Mouse (Mus musculus) limb, embryonic 13.5 days (tissue): ENCODE data around the gene Ppm1m. TPM values are rescaled to one million over a fixed set of nuclear protein-coding genes. Genes with fewer than 3 reads are reported as not detected.

Experiments
- ATAC-seq: fragments of 200-750 bp; cut with Nextera tagmentation; 2 replicates; pipeline ENCODE4 v1.8.0; 2017; ENCODE audit warnings: low read depth, moderate number of reproducible peaks, moderate TSS enrichment; ENCODE audit not compliant: low FRiP score
- H3K27ac ChIP-seq: fragments of 300-500 bp; sonication (generic); 2 replicates; pipeline ENCODE4 v1.5.1; 2015; ENCODE audit warnings: inconsistent platforms, mild to moderate bottlenecking, moderate library complexity
- H3K27me3 ChIP-seq: fragments of 300-500 bp; sonication (generic); 2 replicates; pipeline ENCODE4 v1.6.1; 2015; ENCODE audit warnings: mild to moderate bottlenecking, inconsistent platforms
- H3K36me3 ChIP-seq: fragments of 300-500 bp; sonication (generic); 2 replicates; pipeline ENCODE4 v1.6.1; 2015; ENCODE audit warnings: inconsistent platforms, mild to moderate bottlenecking, moderate library complexity
- H3K4me1 ChIP-seq: fragments of 300-500 bp; sonication (generic); 2 replicates; pipeline ENCODE4 v1.6.1; 2015; ENCODE audit warnings: inconsistent platforms
- H3K4me2 ChIP-seq: fragments of 300-500 bp; sonication (generic); replicated peaks from 2 replicates; pipeline ENCODE4 v1.6.1; 2015; ENCODE audit warnings: inconsistent platforms, mild to moderate bottlenecking, moderate library complexity
- H3K4me3 ChIP-seq: fragments of 300-500 bp; sonication (generic); 2 replicates; pipeline ENCODE4 v1.5.1; 2015; ENCODE audit warnings: moderate library complexity, mild to moderate bottlenecking, inconsistent platforms
- H3K9ac ChIP-seq: fragments of 300-500 bp; sonication (generic); 2 replicates; pipeline ENCODE4 v1.6.1; 2015; ENCODE audit warnings: mild to moderate bottlenecking, inconsistent platforms
- H3K9me3 ChIP-seq: fragments of 300-500 bp; sonication (generic); 2 replicates; pipeline ENCODE4 v1.6.1; 2016; ENCODE audit warnings: inconsistent platforms
- WGBS: fragments of 180-500 bp; shearing (Covaris S2); methylation state at CpG from one replicate; pipeline ENCODE4 v1.1.7; 2015; 5-methylcytosine and 5-hydroxymethylcytosine counted together
- polyA plus RNA-seq: library from polyadenylated mRNA; unstranded; fragments of >200 nt; fragmentation: Nextera tagmentation; extraction: Ambion mirVana; gene quantifications from 2 replicates; pipeline ENCODE4 v1.2.1, GENCODE M21; 2015

Ppm1m gene
- polyA plus RNA-seq, 1 experiment from 2014 or later: 57.0 TPM

DNA sequence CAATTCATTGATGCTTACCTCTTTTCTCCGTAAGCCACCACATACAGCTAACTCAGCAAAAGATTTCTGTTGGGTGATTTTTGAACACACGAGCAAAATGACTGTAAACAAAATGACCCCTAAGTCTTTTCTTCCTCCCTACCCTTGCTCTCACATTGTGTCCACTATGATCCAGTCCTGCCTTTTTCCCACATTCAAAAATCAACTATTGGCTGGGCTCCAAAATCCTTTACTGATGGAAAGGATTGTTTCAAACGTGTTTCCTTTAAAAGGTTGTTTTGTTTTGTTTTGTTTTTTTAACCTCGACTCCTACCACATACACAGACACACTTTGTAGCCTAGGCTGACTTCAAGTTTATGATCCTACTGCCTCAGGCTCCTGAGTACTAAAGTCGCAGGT is 39.1 kb downstream of the Ppm1m start:
- Histone ChIP-seq H3K9ac (peak overlapping the region; percentile 73), H3K36me3 (no peaks in the 10 kb centered on the region), H3K9me3 (no peaks in the 10 kb centered on the region), H3K4me3 (peak overlapping the region; percentile 61), H3K4me1 (0 out of 2 replicates have a peak, but pooled peaks cover 3% of the 10 kb centered on the region), H3K27ac (peak overlapping the region; percentile 91), H3K27me3 (peaks cover 6% of the 10 kb centered on the region), H3K4me2 (peak overlapping the region; percentile 68)
- ATAC-seq: no peak
- WGBS: 31% methylated on average over 5 of the region's 5 CpGs

DNA sequence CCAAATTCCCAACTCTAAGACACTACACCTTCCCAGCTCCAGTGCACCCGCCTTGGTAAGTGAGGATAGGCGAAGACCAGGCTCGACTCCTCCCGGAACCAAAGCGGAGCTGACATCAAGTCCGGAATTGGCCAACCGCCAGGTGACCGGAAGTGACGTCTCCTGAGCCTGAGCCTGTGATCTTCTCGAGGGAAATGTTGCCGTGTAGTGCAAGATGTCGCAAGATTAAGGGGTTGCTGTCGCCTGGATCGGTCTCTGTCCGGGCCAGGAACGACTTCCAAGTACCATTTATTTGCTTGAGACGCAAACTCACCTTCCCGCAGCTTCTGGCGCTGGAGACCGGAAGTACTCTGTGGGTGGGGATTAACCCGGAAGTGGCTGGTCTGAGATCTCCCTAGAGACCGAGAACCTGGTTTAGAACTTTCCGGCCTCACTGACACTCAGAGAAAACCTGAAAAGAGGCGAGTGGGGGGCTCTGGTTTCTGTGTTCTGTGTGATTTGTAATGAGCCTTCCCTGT is 39.7 kb downstream of the Ppm1m start:
- ATAC-seq: peak; percentile 78
- Histone ChIP-seq H3K9me3 (no peaks in the 10 kb centered on the region), H3K4me3 (peak overlapping the region; percentile 61), H3K4me1 (0 out of 2 replicates have a peak, but pooled peaks cover 3% of the 10 kb centered on the region), H3K9ac (peak overlapping the region; percentile 73), H3K27me3 (peaks cover 9% of the 10 kb centered on the region), H3K27ac (peak overlapping the region; percentile 91), H3K4me2 (peak overlapping the region; percentile 68), H3K36me3 (no peaks in the 10 kb centered on the region)
- WGBS: 2% methylated on average over 24 of the region's 24 CpGs

DNA sequence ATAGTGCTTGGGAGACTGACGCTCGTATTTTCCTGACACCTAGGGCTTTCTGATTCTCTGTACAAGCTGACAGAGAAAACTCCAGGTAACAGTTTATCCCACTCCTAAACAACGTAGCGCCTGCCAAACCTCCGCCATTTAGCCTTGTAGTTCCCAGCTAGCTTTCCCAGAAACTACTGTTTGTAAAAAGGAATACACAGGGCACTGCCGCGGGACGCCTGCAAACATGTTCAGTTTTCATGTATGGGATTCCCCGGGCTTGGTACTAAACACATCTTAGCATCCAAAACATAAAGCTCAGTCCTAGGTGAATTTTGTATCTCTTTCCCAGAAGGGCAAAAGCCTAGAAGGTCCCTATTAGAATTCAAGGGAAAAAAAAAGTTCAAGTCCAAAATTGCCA is 40.3 kb downstream of the Ppm1m start:
- peak overlapping the region; percentile 61 for H3K4me3 ChIP-seq
- WGBS: 84% methylated on average over 9 of the region's 9 CpGs

DNA sequence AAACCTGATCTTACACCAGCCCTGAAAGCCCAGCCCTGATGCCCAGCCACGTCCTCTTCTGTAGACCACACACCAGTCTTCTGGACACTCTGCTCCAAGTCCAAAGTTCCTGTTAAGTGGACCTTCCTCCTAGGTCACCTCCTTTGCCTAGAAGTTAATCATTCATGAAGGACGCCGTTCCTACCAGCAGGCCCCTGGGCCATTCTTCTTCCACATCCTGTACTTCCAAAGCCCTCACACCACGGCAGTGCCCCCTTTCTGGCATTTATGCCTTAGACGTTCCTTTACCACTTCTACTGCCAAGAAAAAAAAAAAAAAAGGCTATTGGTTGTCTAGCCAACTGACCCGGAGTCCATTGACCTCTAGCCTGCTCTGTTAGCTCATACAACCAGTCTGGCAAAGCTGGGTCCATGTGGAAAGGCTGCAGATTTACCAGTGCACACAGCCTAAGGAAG is 41.5 kb downstream of the Ppm1m start, which contains the start of gene Glyctk:
TSS of gene Glyctk (minus strand) at position 102 of the 455 bp plus-strand sequence.
- Histone ChIP-seq H3K4me2 (no peak within 1 kb of the TSS), H3K4me3 (no peak within 1 kb of the TSS), H3K9ac (no peak within 1 kb of the TSS), H3K27me3 (peaks cover 13% of the 10 kb centered on the region), H3K27ac (no peak within 1 kb of the TSS), H3K36me3 (no peaks in the 10 kb centered on the region), H3K4me1 (0 out of 2 replicates have a peak, but pooled peaks cover 3% of the 10 kb centered on the region), H3K9me3 (no peaks in the 10 kb centered on the region)
- WGBS: 79% methylated on average over 6 of the region's 6 CpGs
- ATAC-seq: no peak

More for the DNA sequence above, 40.3 kb downstream of the Ppm1m start:
- Histone ChIP-seq H3K36me3 (no peaks in the 10 kb centered on the region), H3K27me3 (peaks cover 9% of the 10 kb centered on the region), H3K9me3 (no peaks in the 10 kb centered on the region), H3K9ac (no peak overlapping the region), H3K4me1 (0 out of 2 replicates have a peak, but pooled peaks cover 3% of the 10 kb centered on the region), H3K27ac (no peak overlapping the region), H3K4me2 (peak overlapping the region; percentile 68)
- no peak for ATAC-seq

DNA sequence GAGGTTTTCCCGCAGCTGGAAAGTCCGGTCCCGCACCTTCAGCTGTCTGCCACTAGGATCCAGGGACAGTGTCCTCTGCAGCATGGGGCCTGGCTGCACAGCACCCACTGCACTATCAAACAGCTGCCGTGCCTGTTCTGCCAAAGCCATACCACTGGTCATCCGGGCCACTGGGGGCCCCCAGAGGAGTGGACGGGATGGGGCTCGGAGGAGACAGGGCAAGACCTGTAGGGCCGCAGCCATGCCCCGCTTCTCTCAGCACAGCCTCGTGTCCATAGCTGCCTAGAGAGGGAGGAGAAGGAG is 42.0 kb downstream of the Ppm1m start:
- WGBS: 86% methylated on average over 10 of the region's 10 CpGs
- Histone ChIP-seq H3K4me1 (0 out of 2 replicates have a peak, but pooled peaks cover 3% of the 10 kb centered on the region), H3K36me3 (no peaks in the 10 kb centered on the region), H3K4me2 (no peak overlapping the region), H3K27ac (no peak overlapping the region), H3K4me3 (no peak overlapping the region), H3K9ac (no peak overlapping the region), H3K9me3 (no peaks in the 10 kb centered on the region), H3K27me3 (peaks cover 13% of the 10 kb centered on the region)
- ATAC-seq: no peak

DNA sequence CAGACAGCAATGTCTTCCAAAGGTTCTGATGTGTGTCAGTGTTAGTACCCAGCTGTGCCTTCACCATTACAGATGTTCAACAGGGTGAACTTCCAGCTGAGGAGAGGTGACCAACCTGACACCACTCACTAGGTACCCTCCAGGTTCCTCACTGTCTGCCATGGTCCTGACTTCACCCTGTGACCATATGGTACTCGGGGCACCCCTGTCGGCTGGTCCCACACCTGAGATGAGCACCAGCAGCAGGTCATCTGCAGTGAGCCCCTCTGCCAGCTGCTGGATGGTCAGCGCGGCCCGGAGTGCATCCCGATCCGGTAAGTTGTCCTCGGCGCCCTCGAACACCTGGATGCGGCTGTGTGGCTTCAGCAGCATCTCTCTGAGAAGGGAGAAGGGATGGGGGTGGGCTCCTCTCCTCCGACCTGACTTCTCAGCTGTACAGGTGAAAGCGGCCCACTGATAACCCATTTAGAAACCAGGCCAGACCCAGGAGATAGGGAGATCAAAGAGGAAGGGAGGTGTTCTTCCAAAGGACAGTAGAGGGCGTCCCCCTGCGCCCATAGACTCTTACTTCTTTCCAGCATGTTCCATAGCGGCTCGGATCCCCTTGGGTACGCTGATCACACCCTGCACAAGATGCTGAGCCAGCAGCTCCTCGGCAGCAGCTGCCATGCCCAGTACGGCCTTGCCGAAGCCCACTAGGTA is 42.5 kb downstream of the Ppm1m start:
- Histone ChIP-seq H3K4me3 (no peak overlapping the region), H3K36me3 (no peaks in the 10 kb centered on the region), H3K9ac (no peak overlapping the region), H3K27me3 (peaks cover 17% of the 10 kb centered on the region), H3K27ac (no peak overlapping the region), H3K4me1 (0 out of 2 replicates have a peak, but pooled peaks cover 3% of the 10 kb centered on the region), H3K4me2 (no peak overlapping the region), H3K9me3 (no peaks in the 10 kb centered on the region)
- ATAC-seq: no peak
- 79% methylated on average over 21 of the region's 21 CpGs for WGBS

DNA sequence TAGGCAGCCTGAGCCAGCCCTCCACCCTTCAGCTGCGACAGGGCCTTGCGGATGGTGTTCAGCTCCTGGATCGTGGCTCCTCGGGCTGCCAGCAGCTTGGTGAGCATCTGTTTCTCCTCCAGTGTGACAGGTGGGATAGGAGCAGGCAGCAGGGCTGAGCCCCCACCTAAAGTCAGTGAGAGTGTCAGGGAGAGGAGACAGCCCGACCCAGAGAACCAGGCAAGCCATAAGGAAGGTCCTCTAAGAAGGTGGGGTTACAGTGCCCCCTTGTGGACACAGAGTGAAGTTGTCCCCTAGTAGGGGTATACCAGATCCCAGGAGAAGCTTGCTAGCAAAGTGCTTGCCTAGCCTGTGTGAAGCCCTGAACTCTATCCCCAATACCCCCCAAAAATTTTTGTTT is 43.1 kb downstream of the Ppm1m start:
- Histone ChIP-seq H3K4me3 (no peak overlapping the region), H3K4me2 (no peak overlapping the region), H3K27me3 (peaks cover 17% of the 10 kb centered on the region), H3K36me3 (no peaks in the 10 kb centered on the region), H3K9me3 (no peaks in the 10 kb centered on the region), H3K9ac (no peak overlapping the region), H3K27ac (no peak overlapping the region), H3K4me1 (0 out of 2 replicates have a peak, but pooled peaks cover 3% of the 10 kb centered on the region)
- WGBS: 63% methylated on average over 5 of the region's 5 CpGs
- no peak for ATAC-seq

DNA sequence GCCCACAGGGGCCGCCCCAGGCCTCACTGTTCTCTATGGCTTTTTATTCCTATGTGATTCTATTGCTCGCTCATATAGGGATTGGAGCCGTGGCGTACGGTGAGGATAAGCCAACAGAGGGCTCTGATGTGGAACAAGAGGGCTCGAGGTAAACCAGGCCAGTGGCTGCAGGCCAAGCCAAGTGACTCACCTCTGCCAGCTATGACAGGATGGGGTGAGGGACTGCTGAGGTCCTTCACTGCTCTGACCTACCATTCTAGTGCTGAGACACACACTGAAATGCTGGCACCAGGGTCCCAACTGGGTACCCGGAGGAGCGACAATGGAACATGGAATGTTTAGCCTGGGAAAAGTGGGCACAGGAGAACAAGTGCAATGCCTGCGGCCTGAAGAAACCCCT is 45.4 kb downstream of the Ppm1m start:
- no peak for ATAC-seq
- Histone ChIP-seq H3K27ac (no peak overlapping the region), H3K4me2 (no peak overlapping the region), H3K27me3 (peaks cover 40% of the 10 kb centered on the region), H3K4me1 (peaks cover 5% of the 10 kb centered on the region; the same call in 1 of the 2 replicates), H3K36me3 (no peaks in the 10 kb centered on the region), H3K4me3 (no peak overlapping the region), H3K9ac (no peak overlapping the region), H3K9me3 (no peaks in the 10 kb centered on the region)
- 85% methylated on average over 9 of the region's 9 CpGs for WGBS

DNA sequence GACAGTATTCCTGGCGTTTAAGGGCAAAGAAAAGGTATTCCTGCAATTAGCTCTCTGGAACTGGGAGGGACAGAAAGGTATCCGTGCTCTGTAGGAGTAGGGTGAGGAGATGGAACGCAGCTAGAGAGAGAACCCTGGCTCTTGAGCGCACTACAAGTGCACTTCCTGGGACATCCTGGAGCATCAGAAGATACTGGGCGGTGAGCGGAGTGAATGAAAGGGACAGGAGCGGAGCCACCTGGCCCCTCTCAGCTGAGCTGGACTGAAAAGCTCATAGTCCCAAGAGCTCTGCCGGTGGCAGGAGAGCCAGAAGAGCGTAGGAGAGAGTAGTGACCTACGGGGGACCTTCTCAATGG is 50.2 kb downstream of the Ppm1m start:
- 23% methylated on average over 10 of the region's 10 CpGs for WGBS
- peak overlapping the region; percentile 66 for H3K9ac ChIP-seq

DNA sequence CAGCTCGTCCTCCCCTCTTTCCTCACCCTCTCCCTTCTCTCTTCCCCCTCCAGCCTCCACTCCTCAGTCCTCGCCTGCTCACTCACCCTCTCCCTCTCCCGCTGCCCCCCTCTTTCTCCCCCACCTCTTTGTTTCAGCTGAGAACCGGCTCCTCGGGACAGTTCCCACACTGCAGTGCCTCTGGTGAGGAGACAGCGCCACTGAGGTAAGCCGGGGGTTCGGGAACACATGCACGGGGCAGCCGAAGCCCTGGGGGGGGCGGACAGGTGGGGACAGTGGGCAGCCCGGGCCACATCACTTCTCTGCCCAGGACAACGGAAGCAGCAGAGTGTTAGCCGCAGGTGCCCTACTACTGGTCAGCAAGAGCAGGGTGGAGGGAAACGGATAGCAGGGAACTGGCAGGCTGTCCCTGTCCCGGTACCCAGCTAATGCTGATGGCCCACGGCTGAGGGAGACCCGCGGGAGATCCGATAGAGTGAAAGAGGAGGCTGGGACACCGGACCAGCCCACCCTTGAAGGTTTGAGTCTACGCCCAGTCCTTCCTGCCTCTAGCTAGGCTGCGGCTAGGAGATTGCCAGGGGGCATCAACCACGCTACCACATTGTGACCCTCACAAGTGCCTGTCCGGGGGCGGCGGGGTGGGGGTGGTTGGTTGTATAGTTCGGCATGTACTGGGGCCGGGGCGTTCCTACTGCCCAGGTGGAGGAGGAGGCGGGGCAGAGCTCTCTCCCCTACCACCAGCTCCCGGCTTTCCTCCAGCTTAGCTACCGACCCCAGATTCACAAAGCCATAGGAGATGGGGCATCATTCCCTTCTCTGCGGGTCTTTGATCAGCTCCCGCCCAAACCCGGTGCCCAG is 50.8 kb downstream of the Ppm1m start:
- no peaks in the 10 kb centered on the region for H3K36me3 ChIP-seq
- WGBS: under 1% methylated on average over 35 of the region's 36 CpGs
- H3K9ac ChIP-seq: peak overlapping the region; percentile 66
- H3K4me3 ChIP-seq: peak overlapping the region; percentile 49
- no peak overlapping the region for H3K27ac ChIP-seq
- peak overlapping the region; percentile 84 for H3K4me2 ChIP-seq
- H3K4me1 ChIP-seq: peaks cover 20% of the 10 kb centered on the region
- no peaks in the 10 kb centered on the region for H3K9me3 ChIP-seq
- peaks cover 66% of the 10 kb centered on the region for H3K27me3 ChIP-seq
- ATAC-seq: peak; percentile 68

More for the DNA sequence above, 50.2 kb downstream of the Ppm1m start:
- ATAC-seq: no peak
- Histone ChIP-seq H3K27me3 (peaks cover 69% of the 10 kb centered on the region), H3K9me3 (no peaks in the 10 kb centered on the region), H3K4me1 (peaks cover 20% of the 10 kb centered on the region), H3K36me3 (no peaks in the 10 kb centered on the region), H3K27ac (no peak overlapping the region), H3K4me3 (peak overlapping the region; percentile 49), H3K4me2 (peak overlapping the region; percentile 84)

DNA sequence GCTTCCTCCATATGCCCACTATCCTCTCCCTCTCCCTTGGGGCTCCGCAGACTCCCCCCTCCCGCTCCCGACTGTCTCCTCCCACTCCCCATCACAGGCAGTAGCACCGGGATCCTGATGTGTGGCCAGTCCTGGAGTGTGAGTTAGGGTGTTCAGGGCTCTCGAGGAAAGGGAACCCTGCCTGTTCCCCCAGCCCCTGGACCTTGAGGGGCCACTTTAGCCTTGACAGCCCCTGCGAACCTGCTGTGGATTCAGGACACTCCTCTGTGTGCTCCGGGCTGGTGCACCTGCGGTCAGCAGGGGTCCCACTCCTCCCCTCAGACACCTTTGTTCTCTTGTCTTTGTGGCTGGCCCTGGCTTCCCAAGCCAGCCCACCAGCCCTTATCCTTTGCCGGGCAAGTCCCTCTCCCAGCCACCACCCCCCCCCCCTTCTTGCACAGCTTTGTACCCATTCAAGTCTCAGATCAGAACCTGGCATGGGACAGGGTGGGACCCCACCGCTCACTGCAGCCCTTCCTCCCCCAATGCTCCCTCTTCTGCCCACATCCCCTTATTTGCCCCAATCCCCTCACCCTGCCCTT is 51.6 kb downstream of the Ppm1m start:
- H3K36me3 ChIP-seq: no peaks in the 10 kb centered on the region
- H3K27ac ChIP-seq: no peak overlapping the region
- no peaks in the 10 kb centered on the region for H3K9me3 ChIP-seq
- H3K4me2 ChIP-seq: peak overlapping the region; percentile 84
- 4% methylated on average over 10 of the region's 10 CpGs for WGBS
- peak overlapping the region; percentile 49 for H3K4me3 ChIP-seq
- peaks cover 66% of the 10 kb centered on the region for H3K27me3 ChIP-seq
- peaks cover 20% of the 10 kb centered on the region for H3K4me1 ChIP-seq
- ATAC-seq: peak; percentile 31; the same call in 1 of the 2 replicates
- peak overlapping the region; percentile 66 for H3K9ac ChIP-seq

DNA sequence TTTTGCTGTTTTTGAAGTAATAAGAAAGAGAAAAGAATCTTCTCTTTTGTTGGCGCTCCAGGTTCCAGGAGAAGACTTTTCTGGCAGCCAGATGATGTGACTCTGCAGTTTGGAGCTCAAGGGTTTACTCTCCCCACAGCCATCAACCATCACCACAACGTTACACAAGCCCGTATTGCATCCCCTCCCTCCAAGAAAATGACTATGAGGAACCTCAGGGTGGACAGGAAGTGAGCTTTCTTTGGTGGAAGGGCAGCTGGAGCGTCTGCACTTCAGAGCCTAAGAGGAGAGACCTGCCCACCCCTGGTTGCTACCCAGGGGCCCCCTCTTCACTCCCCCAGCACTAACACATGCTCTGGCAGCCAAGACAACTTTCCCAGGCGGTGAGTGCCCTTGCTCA is 52.3 kb downstream of the Ppm1m start:
- Histone ChIP-seq H3K4me2 (no peak overlapping the region; the same call in 1 of the 2 replicates), H3K27me3 (peaks cover 64% of the 10 kb centered on the region), H3K4me1 (peaks cover 20% of the 10 kb centered on the region), H3K9me3 (no peaks in the 10 kb centered on the region), H3K9ac (no peak overlapping the region), H3K4me3 (no peak overlapping the region), H3K27ac (no peak overlapping the region), H3K36me3 (no peaks in the 10 kb centered on the region)
- ATAC-seq: no peak
- 25% methylated on average over 5 of the region's 5 CpGs for WGBS
